Mouse (Mus musculus) brain, adult 2 months (tissue): ENCODE measurements around the gene Car8.
"Not testable (repeated sequence)": the region's sequence is repeated elsewhere in the genome, so short reads cannot be mapped to it uniquely, and the experiment has no call there.

Source experiments
- DNase-seq: peaks from one replicate; pipeline ENCODE4 v3.0.0; 2011; ENCODE audit warnings: low read depth, low spot score

Car8 gene

DNA sequence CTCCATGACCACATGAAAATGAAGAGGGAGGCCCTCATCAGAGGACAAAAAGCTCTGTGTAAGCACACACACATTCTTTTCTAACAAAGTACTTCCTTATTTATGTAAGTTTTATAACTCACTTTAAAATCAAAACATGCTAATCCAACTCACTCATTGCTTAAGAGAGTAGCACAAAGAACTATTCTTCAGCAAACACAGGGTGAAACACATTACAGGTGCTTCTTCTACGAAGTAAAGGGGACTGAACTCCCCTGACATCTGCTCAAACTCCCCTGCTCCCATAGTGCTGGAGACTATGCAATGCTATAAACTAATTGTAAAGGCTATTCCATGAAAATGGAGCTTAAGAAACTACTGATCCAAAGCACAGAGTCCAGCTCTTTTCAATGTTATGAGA, 35.5 kb downstream of the Car8 start:
- DNase-seq: no peak

DNA sequence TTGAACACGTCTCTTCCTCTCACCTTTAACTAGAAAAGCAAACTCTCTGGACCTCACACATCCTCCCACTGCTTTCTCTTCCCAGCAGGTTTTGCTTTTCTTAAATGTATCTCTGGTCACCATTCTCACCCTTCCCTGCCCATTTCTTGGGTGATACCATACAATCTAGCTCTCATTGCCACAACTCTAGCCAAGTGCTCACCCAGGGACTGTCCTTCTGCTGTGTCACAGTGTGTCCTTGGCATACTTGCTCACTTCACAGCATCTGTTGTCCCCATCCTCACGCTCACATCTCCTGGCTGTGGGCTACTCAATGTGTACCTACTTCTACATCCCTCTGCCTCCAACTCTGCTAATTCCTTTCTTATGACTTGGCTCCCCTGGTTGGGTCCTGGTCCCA, 37.2 kb downstream of the Car8 start:
- no peak for DNase-seq

DNA sequence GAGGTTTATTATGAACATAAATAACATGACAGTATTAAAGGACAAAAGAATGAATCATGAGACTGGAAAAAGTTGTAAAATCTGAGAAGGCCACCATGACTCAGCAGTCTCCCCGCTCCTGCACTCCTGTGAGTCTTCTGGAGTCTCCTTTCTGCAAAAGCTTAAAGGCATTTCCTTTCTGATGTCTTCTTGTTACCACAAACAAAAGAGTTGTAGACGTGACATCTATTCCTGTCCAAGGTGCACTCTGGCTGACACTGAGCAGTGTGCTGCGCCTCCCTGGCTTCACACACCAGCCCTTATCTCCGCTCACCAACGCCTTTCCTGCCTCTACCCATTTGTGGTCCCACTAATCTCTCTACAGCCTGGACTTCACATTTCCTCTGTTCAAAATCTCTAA, 38.8 kb downstream of the Car8 start:
- no peak for DNase-seq

DNA sequence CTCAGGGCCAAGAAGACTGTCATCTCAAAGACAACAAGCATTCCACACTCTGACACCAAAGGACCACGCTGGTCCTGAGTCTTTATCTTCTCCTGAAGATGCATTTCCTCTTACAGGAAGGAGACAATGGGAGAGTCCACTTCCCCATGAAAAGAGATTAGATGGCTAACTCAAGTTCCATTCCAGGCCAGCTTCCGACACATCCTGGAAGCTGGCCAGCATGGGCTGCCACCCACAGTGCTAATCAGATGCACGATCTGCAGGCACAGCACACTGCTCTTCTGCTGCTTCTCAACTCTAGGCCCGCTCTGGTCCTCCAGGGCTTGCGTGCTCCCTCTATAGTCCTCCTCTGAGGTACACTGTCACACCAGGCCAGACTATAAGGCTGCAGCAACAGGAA, 40.8 kb downstream of the Car8 start:
- no peak for DNase-seq

DNA sequence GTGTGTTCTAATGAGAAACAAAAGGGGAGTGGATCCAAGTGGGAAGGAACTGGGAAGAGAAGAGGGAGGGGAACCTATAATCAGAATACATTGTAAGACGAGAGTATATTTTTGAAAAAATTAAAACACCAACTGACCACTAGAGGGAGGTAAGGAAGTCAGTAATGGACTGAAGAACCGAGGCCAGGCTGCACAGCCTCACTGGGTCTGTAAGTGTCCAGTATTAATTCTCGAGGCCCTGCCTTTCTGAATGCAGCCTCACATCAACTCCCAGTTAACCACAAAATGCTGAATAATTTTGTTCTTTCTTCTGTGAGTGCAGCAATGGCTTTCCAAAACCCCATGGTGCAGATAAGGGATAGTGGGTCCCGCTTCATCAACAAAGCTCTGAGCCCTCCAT, 48.4 kb downstream of the Car8 start:
- no peak for DNase-seq

DNA sequence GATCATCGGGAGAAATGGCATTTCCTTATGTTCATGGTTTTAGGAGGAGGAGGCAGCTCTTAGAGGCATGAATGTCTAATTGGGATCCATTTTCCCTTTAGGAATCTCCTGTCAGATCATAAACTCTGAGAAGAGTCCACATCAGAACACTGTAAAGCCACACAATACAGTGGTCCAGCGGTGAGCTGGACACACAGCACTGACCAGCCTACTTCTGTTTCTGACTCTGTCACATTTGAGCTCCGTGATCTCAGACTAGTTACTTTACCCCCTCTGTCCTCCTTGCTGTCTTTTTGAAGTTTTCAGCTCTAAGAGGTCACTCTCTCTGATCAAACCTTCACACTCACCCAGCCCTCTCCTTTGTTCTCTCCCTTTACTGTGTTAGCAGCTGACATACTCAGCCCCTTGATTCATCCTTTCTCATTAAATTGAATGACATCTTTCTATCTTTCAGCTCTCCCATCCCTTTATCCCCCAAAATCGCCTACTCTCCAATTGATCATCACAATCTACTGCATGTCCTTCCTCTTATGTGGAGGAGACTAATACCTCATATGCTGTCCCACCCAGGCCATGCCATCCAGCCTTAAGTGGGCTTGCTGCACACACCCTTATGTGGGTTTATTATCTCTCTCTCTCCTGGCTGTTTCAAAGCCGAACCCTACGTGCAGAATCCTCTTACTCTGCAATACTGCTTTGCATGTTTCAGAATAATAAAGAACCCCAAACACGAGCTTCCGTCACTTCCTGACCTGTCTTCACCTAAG, 51.7 kb downstream of the Car8 start:
- no peak for DNase-seq

DNA sequence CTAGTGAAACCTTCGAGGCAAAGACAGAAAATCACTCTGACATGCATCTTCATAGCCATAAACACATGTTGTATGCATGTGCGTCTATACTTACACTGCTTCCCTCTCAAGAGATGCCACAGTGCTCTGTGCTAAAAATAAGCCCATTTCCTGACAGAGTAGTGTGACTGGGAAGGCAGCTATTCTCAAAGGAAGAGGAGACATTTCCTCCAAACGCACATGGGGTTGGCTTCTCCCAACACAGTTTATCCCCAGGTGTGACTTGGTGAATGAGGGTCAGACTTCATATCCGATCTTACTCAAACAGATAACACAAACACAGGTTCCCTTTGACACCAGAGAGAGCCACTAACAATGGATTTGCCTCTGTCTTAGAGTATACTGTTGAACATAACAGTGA, 58.3 kb downstream of the Car8 start:
- no peak for DNase-seq

DNA sequence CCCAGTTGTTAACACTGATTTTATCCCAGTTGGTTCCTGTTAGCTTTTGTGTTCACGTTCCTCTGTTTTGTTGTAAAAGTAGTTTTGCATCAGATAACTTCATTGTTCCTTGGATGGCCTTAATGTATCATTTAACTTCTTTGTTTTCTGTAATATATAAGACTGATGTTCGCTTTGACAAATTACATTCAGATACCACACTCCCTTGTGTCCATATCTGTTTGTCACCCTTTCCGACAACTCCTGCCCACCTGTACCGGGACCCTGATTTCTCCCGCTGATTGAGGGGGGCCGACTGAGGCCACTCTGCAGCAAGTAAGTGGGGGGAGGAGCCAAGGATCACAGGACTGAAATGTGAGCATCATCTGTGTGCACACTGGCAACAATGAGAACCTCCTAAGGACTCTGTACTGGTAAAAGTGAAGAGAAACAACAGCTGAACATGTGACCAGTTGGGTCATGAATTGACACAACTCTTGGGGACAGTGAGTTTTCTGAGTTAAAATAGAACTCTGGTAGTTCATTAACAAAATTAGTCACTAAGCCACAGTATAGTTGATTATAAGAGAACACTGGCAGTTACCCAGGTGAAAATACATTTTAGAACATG, 84.1 kb downstream of the Car8 start:
- no peak for DNase-seq

DNA sequence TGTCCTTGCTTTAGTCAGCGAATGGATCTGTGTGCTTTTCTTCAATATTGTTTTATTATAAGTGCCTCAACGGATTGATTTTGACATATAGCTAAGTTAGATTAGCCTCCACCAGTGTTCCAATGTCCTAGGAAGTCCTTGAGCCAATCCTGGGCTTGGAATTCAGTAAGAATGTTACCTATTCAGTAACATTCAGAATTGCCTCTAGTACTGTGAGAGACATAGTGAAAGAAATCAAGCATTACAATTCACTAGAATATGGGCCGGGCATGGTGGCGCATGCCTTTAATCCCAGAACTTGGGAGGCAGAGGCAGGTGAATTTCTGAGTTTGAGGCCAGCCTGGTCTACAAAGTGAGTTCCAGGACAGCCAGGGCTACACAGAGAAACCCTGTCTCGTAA, 84.9 kb downstream of the Car8 start:
- DNase-seq: not testable (repeated sequence)

DNA sequence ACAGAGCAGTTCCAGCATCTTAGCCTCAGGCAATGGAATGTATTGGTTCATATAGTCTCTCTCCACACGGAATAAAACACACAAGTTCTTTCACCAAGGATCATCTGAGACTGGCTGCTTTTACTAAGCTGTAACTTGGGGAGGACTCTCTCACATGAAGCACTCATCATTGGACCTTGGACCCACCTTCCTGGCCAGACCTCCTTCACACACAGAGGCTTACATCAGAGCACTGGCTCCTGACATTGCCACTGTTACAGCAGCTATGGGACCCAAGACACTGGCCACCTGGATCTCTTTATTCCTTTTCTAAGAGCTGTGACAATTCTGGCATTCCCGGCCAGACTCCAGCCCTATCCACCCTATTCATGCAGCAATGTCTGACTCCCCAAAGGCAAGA, 101.4 kb downstream of the Car8 start:
- DNase-seq: no peak

DNA sequence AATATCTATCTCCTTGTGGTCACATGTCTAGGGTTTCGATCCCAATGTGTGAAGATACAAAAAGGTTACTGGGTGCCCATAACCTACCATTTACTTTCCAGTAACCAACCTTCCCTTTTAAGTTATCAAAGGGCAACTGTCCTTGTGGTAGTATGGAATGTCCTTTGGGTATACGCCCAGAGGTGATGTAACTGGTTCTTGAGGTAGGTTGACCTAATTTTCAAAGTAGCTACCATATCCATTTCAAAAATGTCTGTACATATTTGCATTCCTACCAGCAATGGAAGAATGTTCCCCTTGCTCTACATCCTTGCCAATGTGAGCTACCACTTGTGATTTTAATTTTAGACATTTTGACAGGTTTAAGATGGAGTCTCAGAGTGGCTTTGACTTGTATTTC, 106.8 kb downstream of the Car8 start:
- DNase-seq: no peak

DNA sequence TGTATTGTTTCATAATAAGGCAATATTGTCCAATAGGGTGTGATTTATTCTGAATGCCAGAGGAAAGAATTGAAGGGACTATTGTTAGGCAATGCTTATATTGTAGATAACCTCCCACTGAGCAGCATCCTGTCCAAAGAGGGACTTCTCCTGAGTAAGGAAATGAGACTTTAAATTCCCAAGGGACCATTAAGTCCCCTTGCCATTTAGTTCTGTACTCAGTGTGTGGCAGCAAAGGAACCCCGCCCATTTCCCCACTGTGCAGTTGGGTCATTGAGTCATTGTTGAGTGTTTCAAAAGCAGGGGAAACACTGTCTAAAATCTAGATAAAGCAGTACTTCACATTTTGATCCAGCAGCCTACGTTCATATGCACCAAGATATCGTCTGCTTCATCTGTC, 125.3 kb downstream of the Car8 start:
- no peak for DNase-seq

DNA sequence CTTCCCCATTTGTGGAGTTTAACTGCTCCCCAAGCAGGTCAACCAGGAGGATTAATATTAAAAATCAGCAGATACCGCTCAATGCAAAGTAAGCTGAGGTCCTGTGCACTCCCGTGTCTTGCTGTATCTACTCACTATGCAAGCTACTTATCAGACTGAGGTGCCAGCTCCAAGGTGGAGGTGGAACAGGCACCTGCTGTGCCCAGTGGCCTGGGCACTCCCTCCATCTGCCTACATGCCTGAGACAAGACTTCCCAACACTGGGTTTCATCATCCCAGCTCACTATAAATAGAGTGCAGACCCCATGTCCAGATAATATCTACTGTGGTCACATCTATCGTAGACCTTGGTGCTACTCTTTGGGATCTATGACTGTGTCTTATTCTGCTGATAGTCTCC, 127.0 kb downstream of the Car8 start:
- no peak for DNase-seq

DNA sequence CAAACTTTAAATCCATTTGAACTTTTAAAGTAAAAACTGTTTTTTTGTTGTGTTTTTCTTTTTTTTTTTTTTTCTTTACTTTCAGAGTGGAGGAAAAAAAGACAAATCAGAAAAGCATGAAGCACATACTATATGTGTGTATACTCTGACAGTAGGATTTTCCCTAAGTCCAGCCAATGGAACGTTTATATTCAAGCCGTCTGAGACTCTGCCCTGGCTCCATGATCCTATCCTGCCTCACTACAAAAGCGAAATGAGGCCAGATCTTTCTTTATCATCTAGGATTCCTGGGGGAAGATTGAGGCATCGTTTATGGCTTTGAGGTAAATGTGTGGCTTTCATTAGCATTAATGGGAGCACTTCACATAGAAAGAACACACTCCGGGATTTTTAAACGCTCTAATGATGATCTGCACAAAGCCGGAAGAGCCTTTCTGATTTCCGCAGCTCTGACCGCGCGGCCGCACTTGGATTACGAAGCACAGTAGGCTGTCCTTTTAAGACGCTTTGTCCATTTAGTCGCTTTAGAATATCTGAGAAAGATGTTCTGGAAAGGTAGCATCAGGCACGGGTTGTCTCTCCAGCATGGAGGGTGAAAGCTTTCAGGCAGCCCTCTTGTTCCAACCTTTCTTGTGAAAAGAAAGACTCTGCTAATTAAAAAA, 128.8 kb downstream of the Car8 start:
- DNase-seq: peak; percentile 22

DNA sequence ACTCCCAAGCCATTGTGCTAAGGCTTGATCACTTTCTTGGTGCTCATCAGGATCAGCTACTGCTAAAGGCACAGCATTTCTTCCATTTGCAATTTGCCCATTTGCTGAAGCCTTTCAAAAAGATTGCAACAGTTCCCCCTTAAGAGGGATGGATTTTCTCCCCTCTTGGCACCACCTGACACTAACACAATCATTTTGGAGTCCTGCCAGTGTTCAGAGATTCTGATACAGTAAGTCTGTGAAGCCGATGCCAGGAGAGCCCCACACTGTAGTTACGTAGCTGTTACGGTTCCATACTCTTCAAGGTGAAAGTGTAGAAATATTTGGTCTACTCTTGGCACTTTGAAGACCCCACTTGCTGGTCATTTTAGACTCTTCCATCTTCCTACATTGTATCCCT, 137.4 kb downstream of the Car8 start:
- DNase-seq: no peak

DNA sequence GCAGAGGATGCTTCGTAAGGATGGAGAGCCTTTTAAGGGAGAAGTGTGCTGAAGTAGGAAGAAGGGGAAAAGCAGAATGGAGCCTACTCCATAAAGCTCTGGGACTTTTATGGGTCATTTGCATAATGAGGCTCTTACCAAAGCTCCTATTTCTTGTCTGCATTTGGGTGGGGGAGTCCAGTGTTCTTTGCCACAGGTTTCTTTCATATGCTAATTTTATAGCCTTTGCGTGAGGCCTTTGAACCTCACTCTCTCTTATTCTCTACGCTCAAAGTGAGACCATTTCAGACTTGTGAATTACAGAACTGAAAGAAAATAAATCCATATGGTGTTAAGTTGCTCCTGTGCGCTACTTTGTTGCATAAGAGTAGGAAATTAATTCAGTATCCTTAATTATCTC, 140.8 kb downstream of the Car8 start:
- DNase-seq: no peak

DNA sequence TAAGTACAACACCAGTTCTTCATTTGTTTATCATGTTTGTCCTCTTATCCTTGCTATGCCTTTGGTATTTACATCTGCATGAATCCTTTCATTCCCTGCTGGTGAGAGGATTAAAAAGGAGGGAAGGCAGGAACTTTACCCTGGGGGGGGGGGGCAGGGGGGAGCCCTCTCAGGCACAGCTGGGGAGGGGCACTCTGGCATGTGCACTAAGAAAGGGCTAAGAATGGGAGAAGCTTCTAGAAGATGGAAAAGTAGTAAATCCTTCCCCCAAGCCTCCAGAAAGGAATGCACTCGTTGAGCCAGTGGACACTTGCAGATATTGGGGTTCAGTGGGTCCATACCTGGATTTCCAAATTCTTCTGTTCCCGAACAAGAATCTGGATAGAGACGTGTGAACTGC, 141.2 kb downstream of the Car8 start:
- DNase-seq: no peak

DNA sequence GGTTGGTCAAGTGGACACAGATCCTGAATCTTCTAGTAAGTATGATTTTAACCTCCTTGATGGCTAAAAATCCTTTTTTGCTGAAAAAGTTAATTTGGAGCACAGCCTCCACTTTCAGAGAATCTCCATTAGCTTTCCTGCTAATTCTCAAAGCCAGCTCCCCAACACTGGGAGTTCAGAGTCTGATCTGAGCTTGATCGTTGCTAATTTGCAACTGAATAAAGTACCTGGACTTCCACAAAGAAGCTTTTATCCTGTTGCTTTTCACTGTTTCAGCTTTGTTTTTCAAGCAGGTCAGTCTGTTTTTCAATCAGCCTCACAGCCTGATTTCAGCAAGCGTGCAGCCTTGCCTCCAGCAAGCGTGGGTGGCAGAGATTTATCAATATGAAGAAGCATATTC, 145.3 kb downstream of the Car8 start:
- not testable (repeated sequence) for DNase-seq
